Mouse (Mus musculus) ovary, postnatal 36 days (tissue): ENCODE measurements around the gene Bcas3.
A peak's percentile ranks its signal among the peaks of the same experiment; 100 is the strongest.

ENCODE experiments used
- DNase-seq: peaks from one replicate; pipeline ENCODE4 v3.0.0; 2022; ENCODE audit warnings: low spot score, mixed read lengths

The Bcas3 gene

DNA sequence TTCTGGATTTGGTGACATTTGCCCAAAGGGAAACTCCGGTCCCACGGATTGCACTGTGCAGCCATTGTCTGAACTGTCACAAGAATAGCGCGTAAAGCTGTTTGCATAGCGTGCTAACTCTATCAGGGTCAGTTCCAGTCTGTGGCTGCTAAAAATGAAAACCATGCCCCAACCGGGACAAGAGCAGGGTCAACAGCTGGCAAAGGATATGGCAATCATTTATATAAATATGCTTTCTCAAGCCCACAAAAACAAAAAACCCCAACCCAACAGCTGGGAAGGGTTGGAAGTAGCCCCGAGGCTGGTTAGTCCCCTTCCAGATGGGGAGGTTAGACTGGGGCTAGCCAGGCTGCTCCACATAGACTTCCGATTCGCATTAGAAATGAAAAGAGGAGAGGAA is 314.8 kb downstream of the Bcas3 start:
- no peak for DNase-seq

GRCm38 (mm10) chr11:85672881-85673475 is 320.0 kb downstream of the Bcas3 start:
- no peak for DNase-seq

DNA sequence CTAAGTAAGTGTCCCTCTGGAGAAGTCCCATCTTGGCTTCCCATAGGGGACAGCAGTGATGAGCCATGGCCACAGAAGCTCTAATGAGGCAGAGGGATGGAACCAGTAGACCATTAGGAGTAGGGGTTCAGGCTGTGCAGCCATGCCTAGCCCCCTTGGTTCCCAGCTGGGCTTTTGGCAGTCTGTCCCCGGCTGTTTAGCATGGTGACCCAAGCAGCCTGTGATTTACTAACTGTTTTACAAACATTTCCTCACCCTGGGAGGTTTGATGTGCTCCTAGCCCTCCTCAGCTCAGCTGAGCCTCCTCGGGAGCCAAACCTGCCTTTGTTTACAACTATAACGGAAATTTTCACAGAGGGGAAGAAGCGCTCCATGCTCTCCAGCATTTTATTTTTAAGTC is 322.3 kb downstream of the Bcas3 start:
- DNase-seq: no peak

DNA sequence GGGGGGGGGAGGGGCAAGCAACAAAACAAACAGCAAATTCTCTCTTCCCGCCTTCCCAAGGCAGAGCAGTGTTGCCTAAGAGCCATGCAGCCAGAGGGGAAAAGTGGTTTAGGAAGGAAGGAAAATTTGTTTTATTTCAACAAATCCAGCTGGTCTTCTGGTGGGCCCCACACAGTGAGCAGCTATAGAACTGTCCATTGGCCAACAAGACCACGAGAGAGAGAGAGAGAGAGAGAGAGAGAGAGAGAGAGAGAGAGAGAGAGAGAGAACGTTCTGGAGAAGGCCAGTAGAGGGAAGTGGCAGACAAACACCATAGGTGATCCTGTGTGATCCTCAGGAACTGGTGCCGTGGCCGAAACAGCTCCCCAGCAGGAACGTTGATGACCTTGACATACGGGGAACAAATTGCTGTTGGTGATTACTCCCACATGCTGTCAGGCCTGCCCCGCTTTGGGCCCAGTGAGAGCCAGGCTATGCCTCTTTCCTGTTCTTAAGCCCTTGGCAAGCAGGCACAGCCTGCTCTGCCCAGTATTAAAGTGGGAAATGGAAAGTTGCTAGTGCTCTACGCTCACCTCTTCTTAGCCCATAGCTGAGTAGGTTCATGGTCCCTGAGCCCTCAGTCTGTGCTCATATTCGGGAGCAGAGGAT is 323.5 kb downstream of the Bcas3 start:
- DNase-seq: peak; percentile 36

DNA sequence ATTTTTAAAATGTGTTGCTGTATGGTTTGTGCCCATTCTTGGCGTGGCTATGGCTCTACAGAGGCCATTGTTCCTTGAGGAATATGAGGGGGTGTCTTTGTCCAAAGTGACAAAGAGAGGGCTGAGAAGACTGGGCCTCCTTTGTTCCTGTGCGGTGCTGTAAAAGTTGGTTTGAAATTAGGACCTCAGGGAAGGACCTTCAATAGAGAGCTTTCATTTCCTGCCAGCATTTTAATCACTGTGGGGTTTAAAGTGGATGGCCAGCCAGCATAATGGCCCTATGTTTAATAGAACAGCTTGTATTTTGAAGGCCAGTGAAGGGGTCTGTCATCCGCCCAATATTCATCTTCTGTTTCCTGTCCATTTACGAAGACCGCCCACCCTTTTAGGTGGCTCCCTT is 325.7 kb downstream of the Bcas3 start:
- no peak for DNase-seq

DNA sequence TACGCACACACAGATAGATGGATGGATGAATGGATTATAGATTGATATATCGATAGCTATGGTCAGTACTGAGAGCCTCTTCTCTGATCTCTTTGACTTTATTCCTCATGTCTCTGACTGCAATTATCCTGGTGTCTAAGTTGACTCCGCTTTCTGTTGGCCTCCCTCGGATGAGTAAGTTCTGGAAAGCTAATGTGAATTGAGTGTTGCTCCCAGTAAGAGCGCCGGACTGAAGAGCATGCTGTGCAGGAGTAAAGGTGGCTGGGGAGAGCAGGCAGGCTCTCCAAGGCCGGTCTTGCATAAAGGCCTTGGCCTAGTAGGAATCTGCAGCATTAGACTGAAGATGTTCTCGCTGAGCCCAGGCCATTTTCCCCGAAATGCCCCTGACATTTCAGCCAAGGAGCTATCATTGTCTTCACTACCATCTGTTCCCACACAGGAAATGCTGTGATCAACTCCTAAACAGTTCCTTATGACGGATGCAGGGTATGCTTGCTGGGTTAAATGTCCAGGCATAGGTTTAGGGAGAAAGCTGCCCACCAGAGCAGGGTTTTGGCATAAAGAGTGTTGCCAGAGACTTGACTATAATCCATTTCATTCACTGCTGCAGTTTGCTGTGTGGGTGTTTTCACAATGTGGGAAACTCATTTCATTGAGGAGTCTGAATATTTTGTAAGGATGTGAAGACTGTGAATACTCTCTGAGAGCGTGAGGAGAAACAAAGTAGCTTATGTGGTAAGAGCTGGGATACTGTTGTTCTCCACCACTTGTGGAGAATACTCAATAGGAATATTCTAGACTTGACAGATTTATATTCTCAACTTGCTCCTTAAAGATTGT is 328.8 kb downstream of the Bcas3 start:
- DNase-seq: no peak

GRCm38 (mm10) chr11:85684981-85685380 is 332.0 kb downstream of the Bcas3 start:
- DNase-seq: no peak

DNA sequence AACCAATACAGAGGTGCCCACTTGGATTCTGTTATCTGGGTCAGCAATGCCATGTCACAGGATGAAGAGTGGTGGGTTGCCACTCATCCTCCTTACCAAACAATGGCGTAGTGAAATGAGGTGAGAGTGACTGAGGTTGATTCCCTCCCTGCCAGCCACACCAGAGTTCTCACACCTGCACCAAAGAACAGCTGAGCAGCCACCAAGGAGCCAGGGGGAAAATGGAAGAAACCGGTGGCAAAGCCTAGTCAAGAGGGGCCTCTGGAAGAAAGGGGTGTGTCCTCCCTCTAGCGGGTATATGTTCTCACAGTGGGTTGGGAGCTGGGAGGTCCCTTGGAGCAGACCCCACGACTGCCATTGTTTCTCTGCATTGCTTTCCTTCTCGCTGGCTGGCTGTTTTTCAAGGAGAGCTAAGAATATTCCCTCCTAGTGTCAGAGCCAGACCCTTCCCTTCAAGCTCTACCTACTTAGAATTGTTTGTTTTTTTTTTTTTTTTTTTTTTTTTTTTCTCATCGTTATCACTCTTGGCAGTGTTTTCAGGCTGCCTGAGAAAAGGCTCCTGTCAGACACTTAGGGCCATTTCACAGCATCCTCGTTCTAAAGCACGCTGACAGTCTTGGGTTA is 335.0 kb downstream of the Bcas3 start:
- no peak for DNase-seq

DNA sequence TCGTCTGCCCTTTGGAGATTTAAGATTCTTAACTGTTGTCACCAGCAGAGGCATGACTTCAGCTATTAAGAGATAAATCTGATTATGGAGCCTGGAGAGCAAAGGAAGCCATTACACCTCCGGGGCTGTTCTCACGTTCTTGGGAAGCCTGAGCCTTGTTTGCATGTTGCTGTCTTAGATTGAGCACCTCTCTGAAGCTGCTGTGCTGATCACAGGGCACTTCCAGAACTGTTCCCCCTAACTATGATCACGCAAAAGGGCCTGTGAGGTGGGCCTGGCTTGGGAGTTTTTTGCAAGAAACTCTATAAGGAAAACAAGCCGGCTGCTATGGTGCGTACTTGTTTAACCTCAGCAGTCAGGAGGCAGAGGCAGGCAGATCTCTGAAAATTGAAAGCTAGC is 335.5 kb downstream of the Bcas3 start:
- no peak for DNase-seq

- DNase-seq: no peak
Measured at GRCm38 (mm10) chr11:85689226-85689625, 336.3 kb downstream of the Bcas3 start.

- DNase-seq: no peak
Measured at GRCm38 (mm10) chr11:85691285-85691684, 338.3 kb downstream of the Bcas3 start.

DNA sequence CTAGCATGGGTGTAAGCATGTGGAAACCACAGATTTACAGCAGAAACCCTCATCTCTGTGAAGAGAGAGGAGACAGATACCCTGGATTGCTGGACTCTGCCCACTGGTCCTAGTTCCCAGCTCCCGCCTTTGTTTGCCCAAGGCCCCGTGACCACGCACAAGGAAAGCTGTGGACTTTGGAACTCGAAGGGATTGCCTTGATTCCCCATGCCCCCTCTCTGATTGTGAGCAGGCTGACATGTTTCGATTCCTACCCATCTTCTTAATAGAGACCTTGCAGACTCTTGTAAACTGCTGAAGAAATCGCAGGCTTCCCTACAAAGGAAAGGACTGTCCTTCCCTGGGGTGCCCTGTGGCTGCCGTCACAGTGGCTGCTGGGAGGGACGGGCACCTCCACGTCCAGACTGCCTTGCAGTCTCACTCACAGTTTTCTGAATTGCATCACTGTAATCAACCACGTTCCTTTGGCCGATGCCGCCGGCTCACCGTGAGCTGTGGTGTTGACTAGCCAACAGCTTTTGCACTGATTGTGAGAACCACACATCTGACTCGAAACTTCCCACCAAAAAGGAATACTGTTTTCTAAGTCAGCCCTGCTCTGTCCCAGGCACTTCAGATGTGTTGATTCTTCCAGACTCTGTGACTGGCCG is 342.8 kb downstream of the Bcas3 start:
- no peak for DNase-seq

GRCm38 (mm10) chr11:85696491-85697398 is 343.8 kb downstream of the Bcas3 start:
- DNase-seq: no peak

- no peak for DNase-seq
Measured at GRCm38 (mm10) chr11:85697468-85697867, 344.5 kb downstream of the Bcas3 start.

- DNase-seq: no peak
Measured at GRCm38 (mm10) chr11:85698242-85698641, 345.3 kb downstream of the Bcas3 start.

GRCm38 (mm10) chr11:85704062-85704748 is 351.2 kb downstream of the Bcas3 start:
- DNase-seq: no peak

- no peak for DNase-seq
Measured at GRCm38 (mm10) chr11:85706630-85707029, 353.7 kb downstream of the Bcas3 start.

GRCm38 (mm10) chr11:85707496-85707895 is 354.5 kb downstream of the Bcas3 start:
- no peak for DNase-seq

DNA sequence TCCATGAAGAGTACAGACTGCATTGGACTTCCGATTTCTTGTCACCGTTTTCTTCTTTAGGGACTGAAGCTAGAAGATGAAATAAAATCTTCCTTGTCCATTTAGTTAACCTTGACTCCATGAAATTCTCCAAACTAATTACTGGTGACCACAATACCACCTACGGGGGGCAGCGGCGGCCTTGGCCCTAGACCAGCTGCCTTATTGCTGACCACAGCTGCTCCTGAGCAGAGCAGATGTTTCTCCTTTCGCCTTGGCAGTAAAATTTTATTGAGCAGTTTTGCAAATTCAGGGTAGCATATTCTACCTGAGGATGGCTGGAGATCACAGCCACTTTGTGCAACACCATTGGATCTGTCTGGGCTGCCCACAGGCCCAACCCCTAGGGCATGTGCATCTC is 356.2 kb downstream of the Bcas3 start:
- no peak for DNase-seq

GRCm38 (mm10) chr11:85710155-85710554 is 357.2 kb downstream of the Bcas3 start:
- no peak for DNase-seq
